Mouse (Mus musculus) activated CD4-positive, CD25-positive, alpha-beta regulatory T cell, adult 4 months (primary cell): ENCODE results near the gene Drd5. TPM values are rescaled to one million over a fixed set of nuclear protein-coding genes. Genes with fewer than 3 reads are reported as not detected.

Source experiments
- ATAC-seq: one replicate; pipeline ENCODE4 v1.8.0; 2017
- polyA plus RNA-seq, 2 experiments: library from polyadenylated mRNA; unstranded; fragments of 100-300 nt; shearing (Covaris generic); gene quantifications; one replicate each; pipeline ENCODE4 v1.2.1; 2017

Gene Drd5
- polyA plus RNA-seq, 2 experiments from 2014 or later: not detected

- ATAC-seq: no peak
Observed at GRCm38 (mm10) chr5:38356927-38357326, 37.8 kb downstream of the Drd5 start.

GRCm38 (mm10) chr5:38359716-38360115, 40.5 kb downstream of the Drd5 start:
- no peak for ATAC-seq

- ATAC-seq: no peak
Observed at GRCm38 (mm10) chr5:38364396-38364795, 45.2 kb downstream of the Drd5 start.

- ATAC-seq: no peak
Observed at GRCm38 (mm10) chr5:38365521-38365920, 46.4 kb downstream of the Drd5 start.

- ATAC-seq: no peak
Observed at GRCm38 (mm10) chr5:38366650-38367470, 47.7 kb downstream of the Drd5 start.

- no peak for ATAC-seq
Observed at GRCm38 (mm10) chr5:38371308-38371707, 52.1 kb downstream of the Drd5 start.

Other genes with a start within 250 kb of the Drd5 start
- under 1 TPM; 0.40 to 0.67 TPM for gene Nsg1, start 159.5 kb upstream of the Drd5 start, polyA plus RNA-seq
- gene Zbtb49, start 98.9 kb upstream of the Drd5 start, polyA plus RNA-seq: 10 to 100 TPM; 10.1 to 12.3 TPM
- gene Lyar, start 98.9 kb upstream of the Drd5 start, polyA plus RNA-seq: 10 to 100 TPM; 41.1 to 43.5 TPM
- 100 to 1,000 TPM; 104 to 111 TPM for gene Tmem128, start 59.2 kb upstream of the Drd5 start, polyA plus RNA-seq
- not detected for gene Otop1, start 43.4 kb upstream of the Drd5 start, polyA plus RNA-seq
- gene Slc2a9, start 183.8 kb downstream of the Drd5 start, polyA plus RNA-seq: 10 to 100 TPM in 1 of 2 experiments, 1 to 10 TPM in 1; 4.7 to 11.3 TPM
- 100 to 1,000 TPM; 424 to 463 TPM for gene Wdr1, start 243.9 kb downstream of the Drd5 start, polyA plus RNA-seq